Mouse (Mus musculus) liver, embryonic 15.5 days (tissue): ENCODE data around the gene Nt5c2. TPM values are rescaled to one million over a fixed set of nuclear protein-coding genes. Genes with fewer than 3 reads are reported as not detected.

Source experiments
- ATAC-seq: fragments of 200-750 bp; cut with Nextera tagmentation; 2 replicates; pipeline ENCODE4 v1.8.0; 2017; ENCODE audit warnings: moderate number of reproducible peaks, mild to moderate bottlenecking, moderate library complexity; ENCODE audit not compliant: insufficient read depth
- H3K27ac ChIP-seq: fragments of 300-500 bp; sonication (generic); replicated peaks from 2 replicates; pipeline ENCODE4 v1.5.1; 2015; ENCODE audit warnings: mild to moderate bottlenecking, inconsistent platforms
- H3K27me3 ChIP-seq: fragments of 300-500 bp; sonication (generic); 2 replicates; pipeline ENCODE4 v1.6.1; 2015; ENCODE audit warnings: mild to moderate bottlenecking, inconsistent platforms
- H3K36me3 ChIP-seq: fragments of 300-500 bp; sonication (generic); replicated peaks from 2 replicates; pipeline ENCODE4 v1.6.1; 2015; ENCODE audit warnings: moderate library complexity, mild to moderate bottlenecking, inconsistent platforms
- H3K4me1 ChIP-seq: fragments of 300-500 bp; sonication (generic); replicated peaks from 2 replicates; pipeline ENCODE4 v1.6.1; 2015; ENCODE audit warnings: inconsistent platforms
- H3K4me2 ChIP-seq: fragments of 300-500 bp; sonication (generic); 2 replicates; pipeline ENCODE4 v1.6.1; 2015; ENCODE audit warnings: moderate library complexity, mild to moderate bottlenecking, inconsistent platforms
- H3K4me3 ChIP-seq: fragments of 300-500 bp; sonication (generic); replicated peaks from 2 replicates; pipeline ENCODE4 v1.5.1; 2015; ENCODE audit warnings: mild to moderate bottlenecking, inconsistent platforms
- H3K9ac ChIP-seq: fragments of 300-500 bp; sonication (generic); 2 replicates; pipeline ENCODE4 v1.6.1; 2015; ENCODE audit warnings: moderate library complexity, mild to moderate bottlenecking, inconsistent platforms
- H3K9me3 ChIP-seq: fragments of 300-500 bp; sonication (generic); replicated peaks from 2 replicates; pipeline ENCODE4 v1.6.1; 2016; ENCODE audit warnings: inconsistent platforms
- WGBS: fragments of 180-500 bp; shearing (Covaris S2); methylation state at CpG from one replicate; pipeline ENCODE4 v1.1.7; 2015; ENCODE audit warnings: mixed read lengths; ENCODE audit not compliant: insufficient replicate concordance; 5-methylcytosine and 5-hydroxymethylcytosine counted together
- polyA plus RNA-seq: library from polyadenylated mRNA; unstranded; fragments of >200 nt; fragmentation: Nextera tagmentation; extraction: Ambion mirVana; gene quantifications from 2 replicates; pipeline ENCODE4 v1.2.1, GENCODE M21; 2015

Gene Nt5c2
- polyA plus RNA-seq = 42.7 and 44.4 TPM in 2 replicates

- peak; percentile 37; the same call in 1 of the 2 replicates for ATAC-seq
- Histone ChIP-seq H3K4me3 (peak within 1 kb of the TSS; percentile 43), H3K4me2 (peak within 1 kb of the TSS; percentile 64), H3K36me3 (no peaks in the 10 kb centered on the region), H3K9ac (no peak within 1 kb of the TSS), H3K9me3 (no peaks in the 10 kb centered on the region), H3K4me1 (peaks cover 28% of the 10 kb centered on the region), H3K27me3 (peaks cover 93% of the 10 kb centered on the region), H3K27ac (no peak within 1 kb of the TSS)
- WGBS = under 1% methylated on average over 124 of the region's 124 CpGs
These were observed at the start of gene Nt5c2, which contains the start of gene Ina for GRCm38 (mm10) chr19:47014447-47015381. Gene Nt5c2 (minus strand): TSS chr19:47015153. Gene Ina (plus strand): TSS chr19:47014698.

- no peak overlapping the region for H3K4me3 ChIP-seq
- H3K36me3 ChIP-seq = no peaks in the 10 kb centered on the region
- ATAC-seq = no peak
- H3K9me3 ChIP-seq = no peaks in the 10 kb centered on the region
- no peak overlapping the region for H3K9ac ChIP-seq
- 49% methylated on average over 1 of the region's 1 CpGs for WGBS
- no peaks in the 10 kb centered on the region; the same call in 1 of the 2 replicates for H3K4me1 ChIP-seq
- no peaks in the 10 kb centered on the region for H3K27me3 ChIP-seq
- H3K4me2 ChIP-seq = no peak overlapping the region
- H3K27ac ChIP-seq = no peak overlapping the region
These were observed 42.7 kb upstream of the Nt5c2 start for GRCm38 (mm10) chr19:47057684-47058083.

GRCm38 (mm10) chr19:47053471-47053870, 38.5 kb upstream of the Nt5c2 start:
- 50% methylated on average over 4 of the region's 4 CpGs for WGBS
- Histone ChIP-seq H3K9me3 (no peaks in the 10 kb centered on the region), H3K4me1 (peaks cover 23% of the 10 kb centered on the region), H3K36me3 (no peaks in the 10 kb centered on the region), H3K27me3 (no peaks in the 10 kb centered on the region), H3K9ac (no peak overlapping the region), H3K4me2 (no peak overlapping the region), H3K27ac (no peak overlapping the region), H3K4me3 (no peak overlapping the region)
- ATAC-seq = no peak

GRCm38 (mm10) chr19:47052927-47053326, 38.0 kb upstream of the Nt5c2 start:
- H3K36me3 ChIP-seq = no peaks in the 10 kb centered on the region; the same call in 1 of the 2 replicates
- peaks cover 23% of the 10 kb centered on the region for H3K4me1 ChIP-seq
- no peak overlapping the region for H3K4me3 ChIP-seq
- no peak for ATAC-seq
- H3K9me3 ChIP-seq = no peaks in the 10 kb centered on the region
- H3K4me2 ChIP-seq = no peak overlapping the region
- H3K9ac ChIP-seq = no peak overlapping the region
- H3K27ac ChIP-seq = no peak overlapping the region
- WGBS = 53% methylated on average over 4 of the region's 4 CpGs
- no peaks in the 10 kb centered on the region for H3K27me3 ChIP-seq

GRCm38 (mm10) chr19:47050271-47051032, 35.5 kb upstream of the Nt5c2 start, which contains the start of gene Pcgf6:
Gene Pcgf6 (minus strand): TSS chr19:47050906.
- Histone ChIP-seq H3K9ac (peak within 1 kb of the TSS; percentile 78), H3K4me2 (peak within 1 kb of the TSS; percentile 98), H3K27me3 (no peaks in the 10 kb centered on the region), H3K27ac (peak within 1 kb of the TSS; percentile 85), H3K36me3 (peaks cover 7% of the 10 kb centered on the region), H3K4me3 (peak within 1 kb of the TSS; percentile 87), H3K4me1 (peaks cover 23% of the 10 kb centered on the region), H3K9me3 (no peaks in the 10 kb centered on the region)
- WGBS = under 1% methylated on average over 75 of the region's 75 CpGs
- peak; percentile 82 for ATAC-seq

- 6% methylated on average over 7 of the region's 7 CpGs for WGBS
- Histone ChIP-seq H3K27me3 (no peaks in the 10 kb centered on the region), H3K4me1 (peaks cover 23% of the 10 kb centered on the region), H3K36me3 (peaks cover 9% of the 10 kb centered on the region), H3K9me3 (no peaks in the 10 kb centered on the region), H3K9ac (peak overlapping the region; percentile 78), H3K27ac (peak overlapping the region; percentile 85), H3K4me2 (peak overlapping the region; percentile 98), H3K4me3 (peak overlapping the region; percentile 87)
- no peak for ATAC-seq
These were observed 34.9 kb upstream of the Nt5c2 start for GRCm38 (mm10) chr19:47049840-47050239.

GRCm38 (mm10) chr19:47049061-47049460, 34.1 kb upstream of the Nt5c2 start:
- H3K27ac ChIP-seq = no peak overlapping the region
- ATAC-seq = no peak
- peaks cover 10% of the 10 kb centered on the region for H3K36me3 ChIP-seq
- WGBS = 65% methylated on average over 4 of the region's 4 CpGs
- H3K9me3 ChIP-seq = no peaks in the 10 kb centered on the region
- H3K4me1 ChIP-seq = peaks cover 23% of the 10 kb centered on the region
- no peaks in the 10 kb centered on the region for H3K27me3 ChIP-seq
- peak overlapping the region; percentile 98 for H3K4me2 ChIP-seq
- H3K4me3 ChIP-seq = no peak overlapping the region; the same call in 1 of the 2 replicates
- H3K9ac ChIP-seq = no peak overlapping the region

- Histone ChIP-seq H3K4me3 (no peak overlapping the region), H3K36me3 (peaks cover 17% of the 10 kb centered on the region), H3K27me3 (no peaks in the 10 kb centered on the region), H3K4me2 (no peak overlapping the region), H3K9me3 (no peaks in the 10 kb centered on the region), H3K27ac (no peak overlapping the region), H3K9ac (no peak overlapping the region), H3K4me1 (peaks cover 23% of the 10 kb centered on the region)
- no peak for ATAC-seq
- WGBS = 78% methylated on average over 13 of the region's 13 CpGs
These were observed 32.4 kb upstream of the Nt5c2 start for GRCm38 (mm10) chr19:47047236-47047833.

GRCm38 (mm10) chr19:47046343-47046742, 31.4 kb upstream of the Nt5c2 start:
- Histone ChIP-seq H3K4me3 (no peak overlapping the region), H3K4me1 (peaks cover 20% of the 10 kb centered on the region), H3K9ac (no peak overlapping the region), H3K27me3 (no peaks in the 10 kb centered on the region), H3K36me3 (peaks cover 21% of the 10 kb centered on the region), H3K9me3 (no peaks in the 10 kb centered on the region), H3K27ac (no peak overlapping the region), H3K4me2 (no peak overlapping the region)
- ATAC-seq = no peak
- 77% methylated on average over 1 of the region's 1 CpGs for WGBS

GRCm38 (mm10) chr19:47043608-47044007, 28.7 kb upstream of the Nt5c2 start:
- Histone ChIP-seq H3K27ac (no peak overlapping the region), H3K9ac (no peak overlapping the region), H3K4me2 (no peak overlapping the region), H3K27me3 (no peaks in the 10 kb centered on the region), H3K9me3 (no peaks in the 10 kb centered on the region), H3K4me3 (no peak overlapping the region), H3K4me1 (no peaks in the 10 kb centered on the region; the same call in 1 of the 2 replicates), H3K36me3 (peaks cover 43% of the 10 kb centered on the region)
- 72% methylated on average over 3 of the region's 3 CpGs for WGBS
- ATAC-seq = no peak
